Mouse (Mus musculus) lung, postnatal 0 days (tissue): ENCODE results near the gene Ltc4s. TPM values are rescaled to one million over a fixed set of nuclear protein-coding genes. Genes with fewer than 3 reads are reported as not detected.

Experiments used
- ATAC-seq: fragments of 200-750 bp; cut with Nextera tagmentation; 2 replicates; pipeline ENCODE4 v1.8.0; 2017; ENCODE audit warnings: moderate library complexity
- DNase-seq: peaks from one replicate; pipeline ENCODE4 v3.0.0-alpha.2; 2016; ENCODE audit warnings: low spot score
- H3K27ac ChIP-seq: fragments of 300-500 bp; sonication (generic); 2 replicates; pipeline ENCODE4 v1.5.1; 2014; ENCODE audit warnings: antibody characterized with exemption, mild to moderate bottlenecking, low read length, mixed read lengths
- H3K27me3 ChIP-seq: fragments of 300-500 bp; sonication (generic); replicated peaks from 2 replicates; pipeline ENCODE4 v1.6.1; 2014; ENCODE audit warnings: low read length, mixed read lengths; ENCODE audit not compliant: insufficient read depth
- H3K36me3 ChIP-seq: fragments of 300-500 bp; sonication (generic); 2 replicates; pipeline ENCODE4 v1.6.1; 2014; ENCODE audit warnings: low read length, mixed read lengths; ENCODE audit not compliant: insufficient read depth
- H3K4me1 ChIP-seq: fragments of 300-500 bp; sonication (generic); 2 replicates; pipeline ENCODE4 v1.6.1; 2014; ENCODE audit warnings: antibody characterized with exemption, low read depth, low read length, mixed read lengths; ENCODE audit not compliant: insufficient read depth
- H3K4me2 ChIP-seq: fragments of 300-500 bp; sonication (generic); replicated peaks from 2 replicates; pipeline ENCODE4 v1.6.1; 2014; ENCODE audit warnings: low read depth, mild to moderate bottlenecking, low read length, moderate library complexity, mixed read lengths
- H3K4me3 ChIP-seq: fragments of 300-500 bp; sonication (generic); 2 replicates; pipeline ENCODE4 v1.5.1; 2014; ENCODE audit warnings: low read depth, low read length
- H3K9ac ChIP-seq: fragments of 300-500 bp; sonication (generic); replicated peaks from 2 replicates; pipeline ENCODE4 v1.6.1; 2014; ENCODE audit warnings: low read depth, mild to moderate bottlenecking
- H3K9me3 ChIP-seq: fragments of 300-500 bp; sonication (generic); 2 replicates; pipeline ENCODE4 v1.6.1; 2016; ENCODE audit warnings: low read length, mixed read lengths
- CTCF ChIP-seq: IDR thresholded peaks from 2 replicates; pipeline ENCODE4 v1.5.1; 2016; ENCODE audit warnings: antibody characterized with exemption, mild to moderate bottlenecking
- EP300 ChIP-seq: IDR thresholded peaks from 2 replicates; pipeline ENCODE4 v1.6.1; 2016; ENCODE audit warnings: antibody characterized with exemption, mild to moderate bottlenecking, control low read depth
- WGBS: fragments of 180-500 bp; shearing (Covaris S2); extraction: QIAGEN DNeasy Blood & Tissue Kit; methylation state at CpG from one replicate; pipeline ENCODE4 v1.1.7; 2014; 5-methylcytosine and 5-hydroxymethylcytosine counted together
- polyA plus RNA-seq: library from polyadenylated mRNA; unstranded; fragments of >200 nt; fragmentation: Nextera tagmentation; extraction: Ambion mirVana; gene quantifications from 2 replicates; pipeline ENCODE4 v1.2.1, GENCODE M21; 2015

Ltc4s gene
- polyA plus RNA-seq, 1 experiment from 2014 or later = 21.9 TPM

GRCm38 (mm10) chr11:50240235-50240911 is 2.0 kb upstream of the Ltc4s start:
- H3K36me3 ChIP-seq = no peaks in the 10 kb centered on the region
- H3K4me3 ChIP-seq = no peak overlapping the region
- H3K9ac ChIP-seq = no peak overlapping the region
- TF ChIP-seq EP300 (0 out of 2 replicates have a peak, but pooled peaks have one; percentile 44), CTCF (no peak)
- H3K9me3 ChIP-seq = no peaks in the 10 kb centered on the region
- H3K27ac ChIP-seq = no peak overlapping the region
- no peaks in the 10 kb centered on the region for H3K27me3 ChIP-seq
- H3K4me2 ChIP-seq = no peak overlapping the region
- DNase-seq (peak; percentile 45), ATAC-seq (no peak)
- 70% methylated on average over 7 of the region's 7 CpGs for WGBS
- H3K4me1 ChIP-seq = no peaks in the 10 kb centered on the region

DNA sequence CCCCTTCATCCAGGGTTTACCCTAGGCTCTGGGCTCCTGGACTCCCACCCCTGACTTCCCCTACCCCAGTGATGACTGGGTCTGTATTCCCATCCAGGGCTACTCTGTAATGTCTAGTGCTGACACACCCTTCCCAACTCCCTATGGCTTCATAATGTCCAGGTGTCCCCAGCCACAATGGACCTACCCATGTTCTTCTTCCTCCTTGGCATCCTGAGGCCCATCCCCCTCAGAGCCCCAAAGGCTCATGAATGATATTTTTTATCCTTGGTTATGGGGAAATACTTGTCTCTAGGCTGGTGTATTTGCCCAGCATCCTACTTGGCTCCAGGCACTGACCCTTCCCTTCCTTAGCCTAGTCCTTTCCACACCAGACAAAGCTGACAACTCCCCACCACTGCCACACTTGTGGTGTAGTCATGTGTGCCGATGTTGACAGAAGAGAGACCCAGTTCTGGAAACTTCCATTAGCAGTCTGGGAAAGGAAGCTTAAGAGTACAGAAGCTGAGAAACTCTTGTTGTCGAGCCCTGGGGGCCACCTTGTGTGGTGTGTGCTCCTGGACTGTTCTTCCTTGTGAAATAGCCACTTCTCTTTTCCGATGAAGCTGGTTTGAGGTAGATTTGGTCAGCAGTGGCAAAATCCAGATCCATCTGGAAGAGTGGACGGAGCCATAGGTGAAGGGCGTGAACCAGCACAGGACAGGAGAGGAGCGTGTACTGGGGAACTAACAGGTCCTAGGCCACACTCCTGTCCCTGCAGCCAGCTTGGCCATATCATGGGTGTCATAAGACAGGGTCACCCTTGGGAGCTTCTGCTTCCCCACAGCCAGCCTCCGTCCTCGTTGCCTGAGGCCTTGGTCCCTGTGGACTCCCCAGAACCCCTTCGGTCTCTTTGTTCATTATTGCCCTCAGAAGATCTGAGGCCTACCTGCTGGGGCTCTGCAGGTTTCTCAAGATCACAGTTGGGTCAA is 690 bp upstream of the Ltc4s start:
- Histone ChIP-seq H3K36me3 (peaks cover 7% of the 10 kb centered on the region; the same call in 1 of the 2 replicates), H3K4me3 (no peak overlapping the region), H3K27ac (no peak overlapping the region), H3K9ac (no peak overlapping the region), H3K4me1 (no peaks in the 10 kb centered on the region), H3K27me3 (no peaks in the 10 kb centered on the region), H3K9me3 (no peaks in the 10 kb centered on the region), H3K4me2 (no peak overlapping the region)
- ATAC-seq = no peak
- TF ChIP-seq EP300 (no peak), CTCF (no peak)
- DNase-seq = peak; percentile 45
- WGBS = 90% methylated on average over 9 of the region's 9 CpGs

DNA sequence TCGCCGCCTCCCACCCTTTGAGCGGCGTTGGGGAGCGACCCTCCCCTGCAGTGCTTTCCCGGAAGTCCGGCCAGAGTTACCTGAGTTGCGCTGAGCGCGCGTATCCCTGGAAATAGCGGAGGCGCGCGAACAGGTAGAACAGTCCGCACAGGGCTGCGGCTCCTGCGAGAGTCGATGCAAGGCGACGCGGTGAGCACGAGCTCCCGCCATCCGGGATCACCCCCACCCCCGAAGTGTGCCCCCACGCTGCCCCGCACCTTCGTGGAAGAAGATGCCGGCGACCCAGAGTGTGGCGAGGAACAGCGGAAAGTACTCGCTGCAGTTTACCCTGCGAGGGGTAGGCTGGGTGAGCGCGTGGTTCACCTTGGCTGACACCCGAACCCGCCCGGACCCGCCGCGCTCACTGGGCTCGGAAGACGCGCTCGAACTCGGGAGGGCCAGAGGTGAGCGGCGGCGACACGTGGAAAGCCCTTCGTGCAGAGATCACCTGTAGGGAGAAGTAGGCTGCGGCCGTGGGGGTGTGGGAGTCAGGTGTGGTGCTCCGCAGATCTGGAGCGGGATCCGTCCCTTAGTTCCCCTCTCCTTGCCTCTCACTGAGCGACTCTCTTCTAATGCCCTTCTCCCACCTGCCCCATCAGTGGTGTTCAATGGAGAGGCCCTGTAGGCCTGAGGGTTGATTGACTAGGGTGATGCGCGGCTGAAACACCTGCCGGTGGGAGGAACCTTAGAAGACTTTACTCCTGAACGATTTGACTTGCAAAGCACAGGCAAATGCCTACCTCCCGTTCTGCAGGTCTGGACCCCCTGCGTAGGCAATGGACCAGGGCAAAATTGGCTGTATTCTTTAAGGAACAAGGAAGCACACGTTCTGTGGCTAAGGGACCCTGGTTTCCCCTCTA is 1.2 kb downstream of the Ltc4s start:
- 6% methylated on average over 60 of the region's 66 CpGs for WGBS
- Histone ChIP-seq H3K36me3 (peaks cover 25% of the 10 kb centered on the region; the same call in 1 of the 2 replicates), H3K4me1 (no peaks in the 10 kb centered on the region), H3K4me3 (peak overlapping the region; percentile 47), H3K9ac (peak overlapping the region; percentile 3; the same call in 1 of the 2 replicates), H3K27ac (no peak overlapping the region), H3K27me3 (no peaks in the 10 kb centered on the region), H3K4me2 (peak overlapping the region; percentile 69), H3K9me3 (no peaks in the 10 kb centered on the region)
- DNase-seq = peak; percentile 36
- ATAC-seq = peak; percentile 40
- TF ChIP-seq CTCF (no peak), EP300 (no peak)

DNA sequence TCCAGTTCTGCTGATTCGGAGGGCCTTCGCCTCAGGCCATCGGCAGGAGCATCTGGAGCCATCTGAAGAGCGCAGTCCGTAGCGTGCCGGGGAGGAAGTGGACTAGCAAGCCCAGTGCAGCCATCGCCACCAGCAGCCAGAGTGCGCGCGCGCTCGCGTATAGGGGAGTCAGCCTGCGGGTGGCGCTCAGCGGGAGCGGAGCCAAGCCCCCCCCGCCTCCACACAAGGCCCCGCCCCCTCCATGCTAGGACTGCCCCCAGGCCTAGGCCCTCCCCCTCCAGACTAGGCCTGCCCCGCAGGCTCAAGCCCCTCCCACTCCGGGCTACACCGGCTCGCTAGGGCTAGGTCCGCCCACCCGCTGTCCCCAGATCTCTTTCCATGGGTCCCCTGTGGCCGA is 1.9 kb downstream of the Ltc4s start:
- H3K9ac ChIP-seq = peak overlapping the region; percentile 3; the same call in 1 of the 2 replicates
- peaks cover 32% of the 10 kb centered on the region; the same call in 1 of the 2 replicates for H3K36me3 ChIP-seq
- TF ChIP-seq CTCF (peak; percentile 71), EP300 (no peak)
- H3K27me3 ChIP-seq = no peaks in the 10 kb centered on the region
- no peak overlapping the region for H3K27ac ChIP-seq
- DNase-seq (peak; percentile 96), ATAC-seq (peak; percentile 94)
- no peaks in the 10 kb centered on the region for H3K9me3 ChIP-seq
- peak overlapping the region; percentile 47 for H3K4me3 ChIP-seq
- WGBS = 4% methylated on average over 23 of the region's 27 CpGs
- peak overlapping the region; percentile 69 for H3K4me2 ChIP-seq
- no peaks in the 10 kb centered on the region for H3K4me1 ChIP-seq

GRCm38 (mm10) chr11:50234606-50235005 is 3.8 kb downstream of the Ltc4s start:
- TF ChIP-seq EP300 (no peak), CTCF (no peak)
- peaks cover 7% of the 10 kb centered on the region; the same call in 1 of the 2 replicates for H3K4me1 ChIP-seq
- 96% methylated on average over 25 of the region's 25 CpGs for WGBS

More at GRCm38 (mm10) chr11:50234606-50235005, 3.8 kb downstream of the Ltc4s start:
- ATAC-seq (no peak), DNase-seq (no peak)
- Histone ChIP-seq H3K9me3 (no peaks in the 10 kb centered on the region), H3K27ac (no peak overlapping the region), H3K4me2 (no peak overlapping the region), H3K9ac (no peak overlapping the region), H3K27me3 (no peaks in the 10 kb centered on the region), H3K36me3 (peaks cover 34% of the 10 kb centered on the region; the same call in 1 of the 2 replicates), H3K4me3 (no peak overlapping the region)
